Mouse (Mus musculus) ES-Bruce4 (cell line): ENCODE data around the gene Gm17606.

Experiments
- CTCF ChIP-seq: IDR thresholded peaks from one replicate; pipeline ENCODE4 v1.8.1; 2011; ENCODE audit warnings: low read depth, low read length
- EP300 ChIP-seq: IDR thresholded peaks from 2 replicates; pipeline ENCODE4 v1.6.1; 2011; ENCODE audit warnings: low read depth, low read length; ENCODE audit not compliant: insufficient read depth
- POLR2A ChIP-seq: IDR thresholded peaks from one replicate; pipeline ENCODE4 v1.8.1; 2011; ENCODE audit warnings: low read length; ENCODE audit not compliant: insufficient read depth

GRCm38 (mm10) chr14:54616226-54616825 lies 24.4 kb upstream of the Gm17606 start:
- TF ChIP-seq POLR2A (no peak), CTCF (no peak), EP300 (no peak)
